Mouse (Mus musculus) thymus, postnatal 25 days (tissue): ENCODE results near the gene Fxyd5.

ENCODE experiments used
- DNase-seq: peaks from one replicate; pipeline ENCODE4 v3.0.0; 2022

Fxyd5 gene

DNA sequence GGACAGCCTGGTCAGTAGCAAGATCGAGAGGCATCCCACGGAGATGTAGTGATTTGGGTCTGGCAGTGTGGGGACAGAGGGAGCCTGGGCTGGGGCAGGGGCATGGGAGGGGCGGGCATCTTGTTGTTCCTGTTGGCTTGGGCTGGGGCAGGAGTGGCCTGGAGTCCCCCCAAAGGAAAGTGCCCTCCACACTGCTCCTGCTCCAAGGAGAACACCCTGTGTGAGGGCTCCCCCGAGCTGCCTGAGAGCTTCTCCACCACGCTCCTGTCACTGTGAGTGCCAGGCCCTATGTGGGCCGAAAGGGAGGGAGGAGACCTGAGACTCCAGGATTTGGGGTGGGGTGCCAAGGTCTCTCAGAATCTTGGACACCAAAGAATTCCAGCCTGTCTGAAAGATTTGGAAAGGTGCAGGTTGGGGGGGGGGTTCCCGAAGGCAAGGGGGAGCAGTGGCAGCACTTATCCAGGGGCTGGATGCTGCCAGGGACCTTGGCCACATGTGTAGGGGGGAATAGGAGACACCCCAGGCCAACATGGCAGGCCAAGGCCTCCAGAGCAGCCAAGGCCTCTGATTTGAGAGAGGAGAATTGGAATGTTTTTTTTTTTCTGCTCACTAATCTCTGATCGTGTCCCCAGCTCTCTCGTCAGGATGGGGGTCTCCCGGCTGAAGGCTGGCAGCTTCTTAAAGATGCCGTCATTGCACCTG is 17.8 kb upstream of the Fxyd5 start:
- no peak for DNase-seq

DNA sequence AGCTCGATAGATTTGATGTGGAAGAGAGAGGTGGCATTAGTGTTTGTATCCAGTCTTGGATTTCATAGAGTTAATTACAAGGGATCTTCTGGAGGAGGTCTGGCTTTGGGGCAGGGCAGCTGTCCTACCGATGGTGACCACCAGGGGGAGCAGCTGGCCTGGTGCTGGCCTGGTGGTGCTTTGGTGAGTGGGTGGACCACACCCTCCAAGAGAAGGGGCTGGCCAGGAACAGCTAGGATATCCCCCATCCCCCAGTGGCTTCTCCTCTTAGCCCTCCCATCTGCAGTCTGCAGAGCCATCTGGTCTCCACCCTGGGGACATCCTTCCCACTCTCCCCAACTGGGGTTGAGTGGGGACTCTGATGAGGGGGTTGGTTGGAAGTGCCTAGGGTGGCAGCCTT is 16.8 kb upstream of the Fxyd5 start, which contains the start of gene Lgi4:
Gene Lgi4 (plus strand): TSS at position 235 of the 400 bp plus-strand sequence.
- DNase-seq = peak; percentile 78

DNA sequence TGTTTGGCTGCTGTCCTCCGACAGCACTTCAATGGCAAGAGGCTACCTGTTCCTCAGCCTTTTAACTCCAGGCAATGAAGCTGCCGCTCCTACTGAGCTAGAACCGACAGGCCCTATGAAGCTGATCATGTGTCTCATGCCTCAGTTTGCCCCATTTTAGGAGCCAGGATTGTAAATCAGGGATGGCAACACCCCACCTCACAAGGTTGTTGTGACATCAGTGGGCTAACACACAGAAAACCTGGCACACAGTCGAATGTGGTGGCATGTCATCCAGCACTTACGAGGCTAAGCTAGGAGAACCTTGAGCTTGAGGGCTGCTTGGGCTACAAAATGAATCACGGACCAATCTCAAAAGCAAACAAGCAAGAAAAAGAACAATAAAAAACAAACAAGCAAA is 15.9 kb upstream of the Fxyd5 start:
- DNase-seq = no peak

DNA sequence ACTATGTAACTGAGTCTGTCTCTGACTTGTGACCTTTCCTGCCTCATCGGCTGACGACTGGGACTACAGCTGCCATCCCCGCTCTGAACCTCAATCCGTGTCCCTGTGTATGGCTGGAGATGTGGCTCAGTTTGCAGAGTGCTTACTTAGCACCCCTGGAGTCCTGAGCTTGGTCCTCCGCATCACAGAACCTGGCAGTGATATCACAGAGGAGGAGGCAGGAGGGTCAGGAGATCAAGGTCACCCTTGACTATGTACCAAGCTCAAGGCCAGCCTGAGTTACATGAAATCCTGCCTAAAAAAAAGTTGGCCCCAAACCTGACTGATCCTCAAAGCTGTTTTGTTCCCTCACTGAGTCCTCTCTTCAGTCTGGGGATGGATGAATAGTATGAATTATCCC is 15.4 kb upstream of the Fxyd5 start:
- DNase-seq = no peak

DNA sequence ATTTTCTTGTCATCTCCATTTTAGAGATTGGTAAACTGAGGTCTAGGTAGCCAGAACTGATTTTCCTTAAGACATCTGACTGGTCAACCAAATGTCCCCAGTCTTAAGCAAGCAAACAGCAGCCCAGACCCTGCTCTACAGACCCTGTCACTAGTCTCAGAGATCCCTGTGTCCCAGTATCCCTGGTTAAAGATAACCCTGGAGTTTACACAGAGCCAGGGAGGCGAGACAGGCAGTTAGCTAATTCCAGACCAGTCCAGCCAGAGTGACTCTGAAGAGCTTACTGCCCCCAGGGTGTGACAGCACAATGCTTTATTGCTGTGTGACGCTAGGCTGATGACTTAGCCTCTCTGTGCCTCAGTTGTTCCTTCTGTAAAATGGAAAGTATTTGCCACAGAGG is 14.8 kb upstream of the Fxyd5 start, which contains the start of gene Fxyd1:
Gene Fxyd1 (minus strand): TSS at position 129 of the 400 bp plus-strand sequence.
- no peak for DNase-seq

DNA sequence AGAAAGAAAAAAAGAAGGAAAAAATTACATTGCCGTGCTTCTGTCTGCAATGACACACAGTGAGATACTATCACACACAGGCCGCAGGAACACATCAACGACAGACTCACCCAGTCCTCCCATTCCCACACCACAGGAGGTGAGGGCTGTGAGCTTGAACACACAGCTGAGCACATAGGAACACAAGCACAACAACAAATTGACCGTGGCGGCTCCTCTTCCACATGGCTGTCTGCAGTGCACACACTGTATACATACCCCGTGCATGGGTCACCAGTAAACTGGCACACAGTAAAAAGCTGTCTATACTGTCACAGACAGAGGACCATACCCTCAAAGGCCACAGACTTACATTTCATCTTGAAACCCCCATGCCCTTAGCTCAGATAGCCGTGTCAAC is 14.2 kb upstream of the Fxyd5 start:
- no peak for DNase-seq

DNA sequence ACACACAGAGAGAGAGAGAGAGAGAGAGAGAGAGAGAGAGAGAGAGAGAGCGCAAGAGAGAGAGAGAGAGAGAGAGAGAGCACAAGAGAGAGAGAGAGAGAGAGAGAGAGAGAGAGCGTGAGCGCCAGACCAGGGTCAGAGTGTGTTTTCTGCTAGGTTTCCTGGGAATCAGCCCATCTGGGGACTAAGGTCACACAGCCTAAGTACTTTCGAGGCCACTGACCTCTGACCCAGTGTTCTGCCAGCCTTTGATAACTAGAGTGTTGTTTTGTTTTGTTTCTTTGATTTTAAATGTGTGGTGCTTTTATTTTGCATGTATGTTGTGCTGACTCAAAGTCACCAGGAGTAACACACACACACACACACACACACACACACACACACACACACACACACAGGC is 13.6 kb upstream of the Fxyd5 start:
- no peak for DNase-seq

DNA sequence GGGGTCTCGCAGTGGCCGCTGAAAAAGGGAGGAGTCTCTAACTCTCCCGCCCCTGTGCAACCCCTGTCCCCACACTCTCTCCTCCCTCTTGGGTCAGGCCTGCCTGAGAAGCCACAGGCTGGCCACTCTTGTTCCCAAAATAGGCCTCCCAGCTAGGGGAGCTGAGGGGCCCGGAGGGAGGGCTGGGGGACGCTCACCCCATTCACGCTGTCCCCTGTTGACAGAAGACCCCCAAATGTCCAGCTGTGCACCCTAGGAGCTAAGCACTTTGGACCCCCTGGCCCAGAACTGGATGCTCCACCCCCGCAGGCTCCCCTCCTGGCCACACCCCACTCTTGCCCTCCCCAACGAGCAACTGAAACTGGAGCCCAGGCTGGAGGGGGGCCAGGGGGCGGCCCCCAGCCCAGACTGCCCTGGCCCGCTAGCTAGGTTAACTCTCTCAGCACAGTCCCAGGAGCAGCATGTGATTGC is 13.1 kb upstream of the Fxyd5 start:
- no peak for DNase-seq

DNA sequence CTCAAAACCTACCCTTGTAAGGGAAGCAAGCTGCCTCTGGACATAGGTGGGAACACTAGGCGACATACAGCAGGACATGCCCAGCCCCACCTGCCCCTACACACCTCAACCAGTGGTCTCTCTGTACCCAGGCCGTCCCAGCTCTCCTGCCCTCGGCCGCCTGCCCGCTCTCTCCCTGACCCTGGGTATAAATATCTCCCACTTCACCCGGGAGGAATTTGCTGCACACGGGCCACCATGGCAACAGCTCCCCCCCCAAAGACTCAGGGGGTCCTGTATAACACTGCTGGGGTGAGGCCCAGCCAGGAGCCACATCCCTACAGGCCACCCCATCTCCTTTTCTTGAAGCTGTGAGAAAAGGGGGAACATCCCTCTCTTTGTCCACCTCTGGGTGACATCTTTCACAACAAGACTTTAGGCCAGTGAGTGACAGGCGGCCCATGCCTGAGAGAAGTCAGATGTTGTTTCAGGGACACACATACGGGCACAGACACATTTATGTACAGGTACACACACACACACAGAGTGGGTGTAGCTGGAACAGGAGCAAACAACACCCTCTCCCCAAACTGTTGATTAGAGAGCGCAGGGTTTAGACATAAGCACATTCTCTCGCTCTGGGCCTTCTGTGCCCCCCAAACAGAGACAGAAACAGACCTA is 12.5 kb upstream of the Fxyd5 start:
- no peak for DNase-seq

DNA sequence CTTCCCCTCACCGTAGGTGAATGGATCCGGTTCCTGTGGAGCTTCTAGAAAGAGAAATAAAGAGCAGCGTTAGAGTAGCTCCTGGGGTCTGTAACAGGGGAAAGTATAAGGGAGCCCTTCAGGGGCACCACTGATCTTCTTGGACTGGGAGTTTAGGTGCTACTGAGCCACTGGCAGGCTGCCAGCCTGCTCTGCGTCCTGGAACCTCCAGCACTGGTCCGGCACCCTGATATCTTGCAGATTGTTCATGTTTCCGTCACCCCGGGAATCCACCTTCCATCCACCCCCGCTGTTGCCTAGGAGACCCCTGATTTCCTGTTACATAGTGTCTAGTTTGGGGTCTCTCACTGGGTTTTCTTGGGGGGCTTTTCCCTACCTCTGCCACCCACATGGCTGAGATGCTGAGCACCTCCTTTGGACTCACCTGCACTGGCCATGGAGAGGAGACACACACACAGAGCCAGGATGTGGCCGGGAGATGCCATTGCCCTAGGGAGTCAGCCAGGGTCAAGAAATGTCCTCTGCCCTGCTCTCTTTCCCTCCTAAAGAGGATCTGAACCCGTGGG is 11.7 kb upstream of the Fxyd5 start:
- DNase-seq = no peak

DNA sequence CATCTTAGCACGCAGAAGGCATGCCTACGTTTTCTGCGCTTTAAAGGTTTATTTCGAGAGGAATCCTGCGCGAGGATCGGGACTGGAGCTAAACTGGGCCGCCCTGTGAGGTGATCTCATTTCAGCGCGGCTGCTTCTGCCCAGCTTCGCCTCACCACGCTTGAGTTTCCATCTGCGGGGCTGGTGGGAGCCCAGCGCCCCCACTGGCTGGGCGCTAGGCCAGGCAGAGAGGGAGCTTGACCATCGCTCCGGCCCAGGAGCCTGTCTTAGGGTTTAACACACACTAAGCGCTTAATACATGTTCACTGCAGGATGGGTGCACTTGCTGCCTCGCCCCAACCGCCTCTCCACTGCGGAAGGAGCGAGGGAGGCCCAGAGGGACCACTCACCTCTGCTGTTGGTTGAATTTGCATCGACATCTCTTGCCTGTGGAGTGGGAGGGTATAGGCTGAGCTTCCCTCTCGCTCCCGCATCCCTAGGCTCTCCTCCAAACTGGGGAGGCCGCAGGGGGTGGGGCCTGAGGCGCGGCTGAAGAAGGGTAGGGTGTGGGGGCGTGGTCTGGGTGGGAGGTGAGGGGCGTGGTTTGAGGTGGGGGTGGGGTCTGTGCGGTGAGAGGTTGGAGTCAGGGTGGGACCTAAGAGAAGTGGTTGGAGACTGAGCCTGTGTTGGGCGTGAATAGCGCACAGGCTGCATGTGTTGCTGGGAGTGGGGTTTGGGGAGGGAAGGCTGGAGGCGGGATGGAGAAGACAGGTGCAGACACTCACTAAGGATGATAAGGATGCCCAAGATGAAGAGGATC is 10.6 kb upstream of the Fxyd5 start:
- no peak for DNase-seq

DNA sequence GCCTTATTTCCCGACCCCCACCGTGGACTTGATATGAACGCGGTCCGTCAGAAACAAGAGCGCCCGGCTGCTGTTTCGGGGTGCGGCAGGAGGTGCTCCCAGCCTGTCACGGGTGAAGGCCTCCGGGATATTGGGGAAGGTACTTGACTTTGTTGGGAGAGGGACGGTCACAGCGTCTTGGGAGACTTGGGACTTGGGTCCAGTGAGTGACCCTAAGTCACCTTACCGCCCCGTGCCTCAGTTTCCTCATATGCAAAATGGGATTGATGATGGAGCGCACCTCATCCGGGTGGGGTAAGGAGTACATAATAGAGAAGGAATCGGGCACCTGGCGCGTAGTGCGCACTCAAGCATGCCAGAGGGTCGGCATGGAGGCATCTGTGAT is 10.0 kb upstream of the Fxyd5 start:
- no peak for DNase-seq

DNA sequence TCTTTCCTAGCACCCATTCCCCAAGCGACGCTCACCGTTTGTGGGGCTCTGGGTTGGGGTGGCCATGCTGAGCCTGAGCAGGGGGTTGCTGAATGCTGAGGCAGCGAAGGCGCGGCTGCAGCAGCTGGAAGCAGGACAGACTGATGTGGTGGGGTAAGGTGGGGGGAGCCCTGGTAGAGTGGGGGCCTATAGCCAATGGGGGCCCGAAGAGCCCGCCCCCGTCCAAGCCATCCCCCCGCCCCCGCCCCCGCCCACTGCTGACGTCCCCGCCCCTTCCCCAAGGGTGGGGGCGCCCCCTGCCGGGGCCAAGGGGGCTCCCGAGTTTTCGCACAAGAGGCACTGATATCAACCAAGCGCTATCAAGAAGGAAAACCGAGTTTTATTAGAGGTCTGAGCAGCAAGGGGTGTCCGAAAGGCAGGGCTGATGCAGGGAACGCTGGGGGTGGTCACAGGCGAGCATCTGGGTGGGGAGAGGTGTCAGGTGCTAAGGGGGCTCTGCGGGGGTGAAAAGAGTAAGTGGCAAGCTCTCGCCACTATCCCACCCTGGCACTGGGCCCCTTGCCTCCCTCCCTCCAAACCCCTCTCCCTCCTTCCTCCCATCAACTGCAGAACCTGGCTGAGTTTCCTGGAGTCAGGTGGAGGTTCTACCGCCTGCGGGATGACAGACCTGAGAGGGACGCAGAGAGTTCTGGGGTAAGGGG is 9.2 kb upstream of the Fxyd5 start, which contains the start of gene Fxyd7:
Gene Fxyd7 (minus strand): TSS at position 147 of the 701 bp plus-strand sequence.
- peak; percentile 45 for DNase-seq

DNA sequence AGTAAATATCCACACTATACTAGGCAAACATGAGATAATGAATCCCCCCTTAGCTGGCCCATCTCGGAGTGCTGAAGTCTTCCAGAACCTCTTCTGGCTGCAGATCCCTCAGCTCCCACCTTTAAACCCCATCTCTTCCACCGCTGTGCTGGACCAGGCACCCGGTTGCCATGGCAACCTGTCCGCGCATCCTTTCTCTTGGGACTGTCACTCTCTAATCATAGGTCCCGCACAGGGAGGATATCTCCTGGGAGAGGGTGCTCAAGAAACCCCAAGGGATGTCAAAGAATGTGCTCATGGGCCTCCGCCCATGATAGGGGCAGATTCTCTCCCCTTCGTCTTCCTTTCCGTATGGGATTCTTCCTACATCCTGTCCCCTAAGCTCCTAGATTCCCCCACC is 8.6 kb upstream of the Fxyd5 start:
- no peak for DNase-seq

DNA sequence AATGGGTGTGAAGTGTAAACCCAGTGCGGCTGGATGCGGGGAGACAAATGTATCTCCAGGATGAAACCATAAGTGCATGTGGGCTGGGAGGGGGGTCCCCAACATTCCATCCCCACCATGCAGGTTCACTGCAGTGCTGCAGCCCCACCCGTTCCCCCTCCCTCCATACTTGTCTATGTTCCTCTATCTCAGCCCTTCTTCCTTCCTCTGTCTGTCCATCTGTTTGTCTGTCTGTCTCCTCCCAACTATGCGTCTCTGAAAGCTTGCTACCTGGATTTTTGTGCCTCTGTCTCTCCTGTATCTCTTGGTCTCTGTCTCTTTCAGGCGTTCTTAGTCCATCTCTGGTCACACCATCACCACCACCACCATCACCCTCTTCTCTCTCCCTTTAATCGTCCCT is 8.2 kb upstream of the Fxyd5 start:
- DNase-seq = no peak

DNA sequence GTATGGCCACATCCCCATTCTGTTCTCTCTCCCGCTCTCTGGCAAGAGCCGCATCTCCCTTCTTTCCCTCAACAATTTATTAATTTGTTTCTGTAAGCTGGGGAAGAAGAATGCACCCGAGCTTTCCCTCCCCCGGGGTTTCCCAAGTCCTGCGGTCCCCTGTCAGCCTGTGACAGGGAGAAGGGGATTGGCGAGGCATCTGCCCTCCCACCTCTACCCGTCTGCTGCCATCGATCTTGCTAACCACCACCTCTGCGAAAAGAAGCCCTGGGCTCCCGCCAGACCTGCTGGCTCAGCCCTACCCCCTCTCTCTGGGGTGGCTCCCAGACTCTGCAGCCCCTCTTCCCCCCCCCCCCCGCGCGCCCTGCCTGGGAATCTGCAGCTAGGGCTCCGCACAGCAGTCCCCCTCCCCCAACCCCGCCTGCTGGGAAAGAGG is 7.6 kb upstream of the Fxyd5 start:
- DNase-seq = no peak

DNA sequence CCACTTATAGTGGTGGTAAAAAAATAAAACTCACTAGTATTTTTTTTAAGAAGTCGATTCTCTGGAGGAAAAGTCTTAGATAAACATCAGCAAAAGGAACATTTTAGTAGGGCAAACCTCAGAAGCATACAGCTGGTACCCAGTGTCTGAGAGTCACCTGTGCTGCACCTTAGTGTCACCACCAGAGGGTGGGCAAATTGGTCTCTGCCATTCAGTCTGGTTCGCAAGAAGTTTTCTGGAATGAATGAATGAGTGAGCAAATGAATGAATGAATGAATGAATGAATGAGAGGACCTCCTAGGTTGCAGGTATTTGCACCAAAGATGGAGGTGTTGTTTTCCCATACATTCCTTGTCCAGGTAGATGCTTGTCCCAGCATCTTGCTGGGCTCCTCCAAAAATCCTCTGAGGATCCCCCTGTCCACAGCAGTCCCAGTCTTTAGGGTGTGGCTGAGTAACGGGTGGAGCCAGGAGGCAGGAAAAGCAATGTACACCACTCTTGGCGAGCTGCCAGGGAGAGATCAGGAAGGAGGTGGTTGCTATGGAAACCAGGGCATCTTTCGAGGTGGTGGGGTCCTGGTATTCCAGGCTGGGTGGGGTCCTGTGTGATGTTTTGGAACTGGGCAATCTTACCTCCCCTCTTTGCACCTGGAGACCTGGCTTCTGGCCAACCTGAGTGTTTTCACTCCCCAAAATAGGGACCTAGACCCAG is 7.0 kb upstream of the Fxyd5 start:
- DNase-seq = no peak

DNA sequence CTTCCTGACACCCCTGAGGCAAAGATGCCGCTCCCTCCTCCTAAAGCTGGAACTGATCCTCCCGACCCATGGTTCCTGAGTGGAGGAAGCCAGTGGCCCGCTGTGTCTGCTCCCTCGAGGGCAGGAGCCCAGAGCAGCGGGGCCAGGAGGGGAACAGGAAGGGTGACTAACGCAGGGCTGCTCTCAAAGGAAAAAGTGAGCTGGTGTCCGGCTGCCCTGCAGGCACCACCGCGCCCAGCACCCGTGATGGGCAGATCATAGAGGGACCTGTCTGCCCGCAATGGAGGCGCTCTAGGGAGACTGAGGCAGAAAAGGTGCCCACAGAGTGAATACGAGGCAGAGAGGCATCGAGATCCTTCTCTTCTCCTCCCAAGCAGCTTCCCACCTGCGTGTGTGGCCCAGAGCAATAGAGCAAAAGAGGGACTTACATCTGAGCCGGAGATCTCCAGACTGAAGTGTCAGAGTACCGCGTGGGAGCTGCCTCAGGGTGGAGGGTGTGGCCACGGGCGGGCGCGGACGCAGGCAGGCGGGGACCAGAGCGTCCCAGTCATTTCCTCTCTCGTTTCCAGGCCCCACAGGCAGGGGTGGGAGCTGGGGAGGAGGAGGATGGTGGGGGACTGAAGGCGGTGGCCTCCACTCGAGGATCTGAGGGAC is 492 bp downstream of the Fxyd5 start:
- peak; percentile 77 for DNase-seq

DNA sequence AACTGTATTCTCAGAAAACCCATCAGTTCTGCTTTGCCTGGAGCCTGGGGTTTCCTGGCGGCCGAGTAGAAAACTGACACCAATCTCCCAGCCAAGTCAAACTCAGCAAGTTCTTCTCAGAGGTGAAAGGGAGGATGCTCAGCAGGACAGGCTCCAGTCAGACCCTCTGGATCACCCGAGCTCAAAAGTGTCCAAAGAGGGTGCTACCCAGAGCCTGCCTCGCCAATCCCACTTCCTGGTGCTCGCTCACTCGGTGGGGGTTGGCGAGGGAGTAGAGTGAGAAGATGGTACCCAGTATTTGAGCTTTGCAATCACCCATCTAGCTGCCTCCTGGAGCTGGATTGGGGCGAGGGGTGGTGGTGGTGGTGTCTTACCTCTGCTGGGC is 1.3 kb downstream of the Fxyd5 start:
- peak; percentile 53 for DNase-seq

DNA sequence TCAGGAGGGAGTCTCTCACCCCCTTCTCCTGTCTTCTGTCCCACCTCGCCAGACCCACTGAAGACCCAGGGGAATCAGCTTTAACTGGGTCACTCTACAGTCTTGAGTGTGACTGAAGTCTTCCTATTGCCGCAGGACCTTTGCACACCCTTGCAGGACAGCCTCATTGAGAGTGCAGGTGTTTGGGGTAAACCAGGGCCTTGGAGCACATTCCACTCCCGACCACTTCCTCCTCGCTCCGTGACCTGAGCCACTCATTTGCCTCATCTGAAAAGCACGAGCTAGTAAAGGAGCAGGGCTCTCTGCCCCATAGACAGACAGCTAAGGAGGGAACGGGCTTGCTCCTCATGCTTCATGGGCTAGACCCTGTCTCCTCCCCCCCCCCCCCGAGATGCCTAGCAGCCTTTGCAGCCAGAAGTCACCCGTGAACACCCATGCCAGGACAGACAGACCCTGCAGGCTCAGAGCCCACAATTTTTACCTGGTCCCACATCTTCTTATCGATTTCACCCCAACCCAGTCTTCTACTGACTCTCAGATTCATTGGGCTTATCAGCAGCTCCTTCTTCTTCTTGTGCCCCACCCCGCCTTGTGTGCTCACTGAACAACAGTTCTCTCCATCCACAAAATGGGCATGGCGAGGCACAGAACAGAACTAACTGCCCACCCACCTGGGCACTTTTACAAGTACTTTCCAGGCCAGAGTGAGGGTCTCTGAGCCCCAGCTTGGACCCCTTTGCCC is 1.8 kb downstream of the Fxyd5 start:
- DNase-seq = peak; percentile 60

DNA sequence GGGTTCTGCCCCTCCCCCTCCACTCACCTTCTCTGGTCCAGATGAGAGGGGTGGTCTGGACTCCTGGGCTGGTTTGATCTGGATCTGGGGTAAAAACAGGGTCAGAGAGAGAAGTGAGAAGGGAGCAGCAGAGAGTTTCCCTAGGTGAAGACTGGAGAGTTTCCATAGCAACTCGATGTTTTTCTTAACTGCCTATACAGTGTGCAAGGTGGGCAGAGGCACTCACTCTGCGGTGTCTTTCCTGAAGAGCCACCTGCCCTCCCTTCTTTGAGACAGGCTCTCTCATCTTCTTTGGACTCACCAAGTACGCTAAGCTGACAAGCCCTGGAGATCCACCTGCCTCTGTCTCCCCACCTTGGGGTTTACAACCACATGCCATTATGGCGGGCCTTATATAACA is 3.3 kb downstream of the Fxyd5 start:
- no peak for DNase-seq
